Mouse (Mus musculus) CD4-positive, CD25-positive, alpha-beta regulatory T cell, adult 2 months (primary cell): ENCODE data around the gene Klc2.
"Not testable (repeated sequence)": the region's sequence is repeated elsewhere in the genome, so short reads cannot be mapped to it uniquely, and the experiment has no call there.

ENCODE experiments used
- DNase-seq: peaks from one replicate; pipeline ENCODE4 v3.0.0-alpha.2; 2012; ENCODE audit warnings: low read depth, low spot score

Klc2 gene

DNA sequence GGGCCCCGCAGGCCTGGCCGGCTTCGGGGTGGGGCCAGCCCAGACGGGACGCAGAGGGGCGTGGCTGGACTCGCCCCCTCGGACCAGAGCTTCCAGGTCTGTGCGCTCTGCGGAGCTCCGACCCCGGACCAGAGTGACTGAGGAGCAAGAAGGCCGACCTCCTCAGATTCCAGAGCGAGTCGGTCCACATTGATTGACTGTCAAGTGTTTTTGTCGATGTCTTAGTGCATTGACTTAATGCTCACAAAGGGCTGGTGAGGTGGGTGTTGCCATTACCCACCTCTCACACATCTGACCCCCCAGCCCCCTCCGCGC is at the start of gene Klc2:
Gene Klc2 (minus strand): TSS at position 177 of the 315 bp plus-strand sequence.
- no peak for DNase-seq

GRCm38 (mm10) chr19:5167477-5167876 is 49.1 kb upstream of the Klc2 start:
- no peak for DNase-seq

GRCm38 (mm10) chr19:5164380-5164779 is 46.0 kb upstream of the Klc2 start:
- DNase-seq = peak; percentile 59

- no peak for DNase-seq
Observed at GRCm38 (mm10) chr19:5161913-5162312, 43.6 kb upstream of the Klc2 start.

DNA sequence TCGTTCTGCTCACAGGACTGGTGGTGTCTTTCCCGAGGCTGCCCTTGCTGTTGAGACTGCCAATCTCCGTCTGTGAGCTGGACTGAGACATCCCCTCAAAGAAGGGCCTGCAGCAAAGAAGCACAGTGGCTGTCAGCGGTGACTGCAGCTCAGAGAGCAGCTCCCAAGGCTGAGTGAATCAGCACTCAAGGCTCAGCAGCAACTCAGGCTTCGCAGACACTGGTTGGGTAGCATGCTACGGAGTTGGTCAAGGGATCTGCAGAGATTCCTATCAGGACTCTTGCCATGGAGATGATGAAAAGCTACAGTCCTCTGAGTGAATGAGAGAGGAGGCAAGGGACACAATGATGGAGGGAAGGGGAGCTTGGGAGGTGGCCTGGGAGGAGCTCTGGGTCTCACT is 33.9 kb upstream of the Klc2 start:
- DNase-seq = no peak

GRCm38 (mm10) chr19:5151741-5152140 is 33.4 kb upstream of the Klc2 start:
- no peak for DNase-seq

GRCm38 (mm10) chr19:5151331-5151730 is 33.0 kb upstream of the Klc2 start:
- DNase-seq = peak; percentile 66

DNA sequence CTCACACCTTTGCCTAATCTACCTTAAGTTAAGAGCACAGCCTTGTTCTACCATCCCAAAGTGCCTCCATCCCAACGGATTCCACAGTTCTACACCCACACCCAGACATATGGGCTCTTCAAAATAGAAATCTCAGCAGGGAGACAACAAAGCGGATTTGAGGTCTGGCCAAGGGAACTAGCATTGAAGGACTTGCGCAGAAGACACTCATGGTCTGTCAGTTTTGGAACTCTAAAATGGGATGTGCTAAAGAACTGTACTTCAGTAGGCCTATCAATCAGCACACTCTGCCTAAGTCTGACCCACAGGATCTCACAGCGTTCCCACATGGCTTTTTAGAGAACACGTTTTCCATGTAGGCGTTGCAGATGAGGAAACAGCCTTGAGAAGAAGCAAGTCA is 32.0 kb upstream of the Klc2 start:
- DNase-seq = no peak

DNA sequence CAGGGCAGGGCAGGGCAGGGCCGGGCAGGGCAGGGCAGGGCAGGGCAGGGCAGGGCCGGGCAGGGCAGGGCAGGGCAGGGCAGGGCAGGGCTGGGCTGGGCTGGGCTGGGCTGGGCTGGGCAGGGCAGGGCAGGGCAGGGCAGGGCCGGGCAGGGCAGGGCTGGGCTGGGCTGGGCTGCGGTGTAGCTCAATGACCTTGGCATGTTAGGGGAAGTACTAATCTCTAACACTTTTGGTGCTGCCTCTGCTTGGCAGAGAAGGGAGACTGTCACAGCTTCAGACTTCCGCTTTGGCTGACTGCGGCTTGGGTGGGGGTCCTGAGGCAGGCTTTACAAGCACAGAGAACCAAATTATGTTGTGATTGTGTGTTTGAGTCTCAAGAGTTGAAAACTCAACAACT is 30.7 kb upstream of the Klc2 start:
- not testable (repeated sequence) for DNase-seq

GRCm38 (mm10) chr19:5139640-5140039 is 21.3 kb upstream of the Klc2 start:
- peak; percentile 64 for DNase-seq

GRCm38 (mm10) chr19:5131237-5131636 is 12.9 kb upstream of the Klc2 start:
- DNase-seq = no peak

DNA sequence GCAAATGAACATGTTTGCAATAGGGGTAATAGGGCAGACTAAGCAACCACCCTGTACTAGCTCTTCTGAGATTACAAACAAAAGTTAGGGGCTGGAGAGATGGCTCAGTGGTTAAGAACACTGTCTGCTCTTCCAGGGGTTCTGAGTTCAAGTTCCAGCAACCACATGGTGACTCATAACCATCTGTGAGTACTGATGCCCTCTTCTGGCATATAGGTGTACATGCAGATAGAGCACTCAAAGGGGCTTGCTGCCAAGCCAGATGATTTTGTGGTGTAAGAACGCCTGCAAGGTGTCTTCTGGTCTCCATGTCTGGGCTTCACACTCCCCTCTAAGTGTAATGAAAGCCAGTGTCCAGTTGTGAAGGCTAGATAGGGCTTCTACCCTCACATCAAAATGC is 11.4 kb upstream of the Klc2 start:
- DNase-seq = peak; percentile 58

GRCm38 (mm10) chr19:5124055-5124614 is 5.8 kb upstream of the Klc2 start:
- no peak for DNase-seq

DNA sequence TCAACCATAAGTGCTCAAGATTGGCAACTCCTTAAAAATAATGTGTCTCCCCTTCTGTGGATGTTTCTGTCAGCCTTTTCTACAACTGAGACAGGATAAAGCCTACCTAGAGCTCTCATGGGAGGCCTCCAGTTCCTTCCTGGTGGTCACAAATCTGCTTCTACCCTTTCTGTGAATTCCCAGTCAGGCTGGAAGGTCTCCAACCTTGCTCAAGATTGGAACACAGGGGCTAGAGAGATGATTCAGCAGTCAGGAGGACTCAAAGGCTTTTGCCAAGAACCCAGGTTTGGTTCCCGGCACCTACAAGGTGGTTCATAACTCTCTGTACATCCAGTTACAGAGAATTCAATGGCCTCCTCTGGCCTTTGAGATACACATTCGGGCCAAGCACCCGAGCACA is 4.9 kb upstream of the Klc2 start:
- DNase-seq = no peak

- no peak for DNase-seq
Observed at GRCm38 (mm10) chr19:5122492-5122891, 4.1 kb upstream of the Klc2 start.

- DNase-seq = peak; percentile 84
Observed at GRCm38 (mm10) chr19:5117494-5118383, 621 bp downstream of the Klc2 start.

- DNase-seq = no peak
Observed at GRCm38 (mm10) chr19:5113783-5114182, 4.6 kb downstream of the Klc2 start.

DNA sequence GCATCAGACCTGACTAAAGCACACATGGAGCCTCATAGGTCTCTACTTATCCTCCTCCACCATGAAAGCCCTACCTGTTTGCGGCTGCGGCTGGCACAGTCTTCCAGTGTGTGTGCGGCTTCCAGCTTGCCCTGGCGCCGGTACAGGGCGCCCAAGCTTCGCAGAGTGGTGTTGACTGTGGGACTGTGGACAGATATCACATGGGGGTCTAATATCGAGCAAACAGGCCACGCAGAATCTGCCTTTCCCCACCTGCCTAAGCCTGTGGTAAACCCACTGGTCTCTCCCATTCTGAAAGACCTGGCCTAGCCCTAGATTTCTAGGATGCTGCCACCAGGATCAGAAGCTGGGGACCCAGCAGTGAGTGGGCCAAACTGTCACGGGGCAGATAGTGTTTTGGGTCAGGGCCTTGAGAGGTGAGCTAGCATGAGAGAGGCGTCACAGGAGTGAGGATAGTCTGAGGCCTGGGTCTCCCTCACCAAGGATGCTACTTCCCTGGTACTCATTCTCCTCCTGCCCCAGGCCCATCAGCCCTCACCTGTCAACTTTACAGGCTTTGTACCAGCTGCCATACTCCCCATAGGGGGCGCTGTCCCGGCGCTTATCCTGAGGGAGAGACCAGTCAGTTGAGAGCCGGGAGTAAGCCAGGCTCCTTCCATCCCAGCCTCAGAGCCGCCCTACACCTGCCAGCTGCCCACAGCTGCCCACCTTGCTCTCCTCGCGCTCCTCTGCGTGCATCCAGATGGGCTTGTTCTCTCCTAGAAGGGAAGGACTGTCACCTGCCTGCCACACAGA is 8.5 kb downstream of the Klc2 start:
- DNase-seq = peak; percentile 59

DNA sequence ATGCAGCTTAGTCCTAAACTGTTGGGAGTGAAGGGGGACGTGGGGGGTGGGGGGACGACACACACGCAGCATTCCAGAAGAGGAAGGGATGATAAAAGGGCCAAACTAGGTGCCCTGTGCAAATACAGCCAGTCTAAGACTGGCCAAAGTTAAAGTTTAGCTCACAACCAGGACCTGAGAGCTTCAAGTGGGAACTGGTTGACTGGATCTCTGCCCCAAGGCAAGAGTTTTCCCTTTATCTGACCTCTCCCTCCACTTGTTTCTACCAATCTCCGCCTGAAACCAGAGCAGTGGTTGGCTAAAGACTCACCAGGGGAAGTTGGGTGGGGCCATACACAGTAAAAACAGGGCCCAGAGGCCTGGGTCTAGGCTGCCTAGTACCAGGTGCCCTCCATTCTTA is 9.7 kb downstream of the Klc2 start:
- no peak for DNase-seq

DNA sequence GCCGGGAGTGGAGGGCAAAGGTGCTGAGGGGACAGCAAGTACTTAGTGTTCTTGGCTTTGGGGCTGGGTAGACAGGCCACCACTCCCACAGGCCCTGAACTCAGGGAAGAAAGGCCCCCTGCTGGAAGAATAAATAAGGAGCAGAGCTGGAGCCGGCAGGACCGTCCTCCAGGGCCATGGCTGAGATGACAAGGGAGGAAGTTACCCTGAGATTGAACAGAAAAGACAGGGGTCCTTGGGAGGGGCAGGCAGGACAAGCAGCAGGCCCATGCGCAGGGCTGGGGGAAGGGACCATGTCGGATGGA is 10.1 kb downstream of the Klc2 start:
- DNase-seq = no peak

GRCm38 (mm10) chr19:5107556-5108270 is 10.6 kb downstream of the Klc2 start:
- DNase-seq = no peak

DNA sequence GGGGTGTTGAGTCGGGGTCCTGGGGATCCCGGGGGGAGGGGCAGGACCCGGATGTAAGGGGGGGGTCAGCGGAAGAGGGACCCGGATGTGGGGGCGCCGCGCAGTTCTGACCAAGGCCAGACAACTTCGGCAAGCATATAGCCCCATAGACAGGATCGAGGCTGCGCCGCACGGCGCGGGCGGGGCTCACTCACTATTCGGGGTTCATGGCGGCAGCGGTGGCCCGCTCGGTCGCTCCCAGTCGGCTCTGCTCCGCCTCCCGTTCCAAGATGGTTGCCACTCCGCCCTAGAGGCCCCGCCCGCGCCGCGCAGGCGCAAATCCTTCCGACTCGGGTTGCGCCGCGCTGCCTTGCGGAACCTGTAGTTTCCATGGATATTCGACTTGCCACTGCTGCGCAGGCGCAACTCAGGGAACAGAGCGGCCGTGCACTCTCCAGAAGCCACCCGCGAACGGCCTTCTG is 11.6 kb downstream of the Klc2 start, which contains the start of gene Rab1b:
Gene Rab1b (minus strand): TSS at position 342 of the 461 bp plus-strand sequence.
- peak; percentile 99 for DNase-seq
